Mouse (Mus musculus): Measurements from ENCODE around the gene Hist1h3b.
"Not testable (repeated sequence)": the region's sequence is repeated elsewhere in the genome, so short reads cannot be mapped to it uniquely, and the experiment has no call there.

- TF ChIP-seq POLR2A (IDR thresholded peaks at IDR 0.05; ENCODE audit: borderline replicate concordance, insufficient read depth, low read length); CTCF (IDR thresholded peaks at IDR 0.05; ENCODE audit: borderline replicate concordance, insufficient read depth, low read depth, low read length): not testable (repeated sequence)
These were observed 1.1 kb upstream of the Hist1h3b start, which contains the start of gene Hist1h2ab for GRCm38 (mm10) chr13:23750839-23751477.
